Comparison of ENCODE assay signal across 10 mouse cellular contexts in the genomic region with DNA sequence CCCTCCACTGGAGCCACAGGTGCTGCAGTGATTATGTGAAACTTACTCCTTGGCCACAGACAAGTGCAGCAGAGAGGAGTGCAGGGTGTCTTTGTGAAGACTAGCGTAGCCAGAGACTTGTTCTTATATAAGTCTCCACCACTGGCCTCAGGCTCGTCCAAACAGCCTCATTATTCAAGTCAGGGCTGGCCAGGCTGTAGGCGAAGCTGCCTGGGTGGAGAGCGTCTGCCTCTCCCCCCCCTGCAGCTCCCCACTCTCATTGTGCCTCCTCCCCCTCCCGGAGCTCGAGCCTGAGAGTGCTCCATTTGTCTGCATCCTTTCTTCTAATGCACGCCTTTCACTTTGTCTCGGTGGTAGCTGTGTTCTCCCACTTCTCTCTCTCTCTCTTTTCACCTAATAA.
A peak's percentile ranks its signal among the peaks of the same experiment; 100 is the strongest.
DNase-seq lines count a peak whose midpoint lies in the region; ATAC-seq and TF ChIP-seq lines count a peak whose summit lies in the region.
"Had no signal": no experiment of that assay in that cellular context is flagged by ENCODE, and none has a peak within 500 bp of the region (broad histone marks: within the 10 kb centered on the region; RNA-seq: fewer than 3 reads in every experiment).

No protein-coding gene starts in this region.

- TF ChIP-seq POLR2A in lung, adult 2 months (IDR thresholded peaks at IDR 0.05; ENCODE audit: borderline replicate concordance, extremely low read depth, low read depth, low read length) = no peak

- no peaks in the 10 kb centered on the region for H3K36me3 ChIP-seq in lung, embryonic 14.5 days (ENCODE audit: insufficient read depth)
- H3K36me3 ChIP-seq in forebrain, embryonic 11.5 days (ENCODE audit: control insufficient read depth, insufficient read depth, low read length) = no peaks in the 10 kb centered on the region
- no peaks in the 10 kb centered on the region for H3K36me3 ChIP-seq in midbrain, embryonic 10.5 days
- H3K36me3 ChIP-seq: embryonic facial prominence, embryonic 15.5 days; liver, embryonic 15.5 days had no signal

- no peaks in the 10 kb centered on the region for H3K9me3 ChIP-seq in lung, embryonic 14.5 days (ENCODE audit: low read depth, low read length)
- no peaks in the 10 kb centered on the region; the same call in 1 of the 2 replicates for H3K9me3 ChIP-seq in forebrain, embryonic 11.5 days (ENCODE audit: control insufficient read depth, low read length)
- peaks cover 11% of the 10 kb centered on the region; the same call in 1 of the 2 replicates for H3K9me3 ChIP-seq in midbrain, embryonic 10.5 days (replicated peaks)
- H3K9me3 ChIP-seq: embryonic facial prominence, embryonic 15.5 days; liver, embryonic 15.5 days had no signal

- WGBS in lung, embryonic 14.5 days = 6% methylated on average over 8 of the region's 8 CpGs
- 21% methylated on average over 8 of the region's 8 CpGs for WGBS in lung, adult 2 months
- 4% methylated on average over 8 of the region's 8 CpGs for WGBS in forebrain, embryonic 11.5 days
- WGBS in midbrain, embryonic 10.5 days = 7% methylated on average over 8 of the region's 8 CpGs

- H3K9ac ChIP-seq in lung, embryonic 14.5 days = no peak overlapping the region
- peak overlapping the region; percentile 30 for H3K9ac ChIP-seq in forebrain, embryonic 11.5 days (ENCODE audit: low read length)
- H3K9ac ChIP-seq: embryonic facial prominence, embryonic 15.5 days; liver, embryonic 15.5 days had no signal

- no peak overlapping the region for H3K4me2 ChIP-seq in lung, embryonic 14.5 days
- peak overlapping the region; percentile 15; the same call in 1 of the 2 replicates for H3K4me2 ChIP-seq in forebrain, embryonic 11.5 days (ENCODE audit: low read depth, low read length, severe bottlenecking)
- H3K4me2 ChIP-seq: embryonic facial prominence, embryonic 15.5 days; liver, embryonic 15.5 days had no signal

- H3K4me1 ChIP-seq in lung, embryonic 14.5 days (ENCODE audit: insufficient read depth) = no peaks in the 10 kb centered on the region
- no peaks in the 10 kb centered on the region for H3K4me1 ChIP-seq in lung, adult 2 months (ENCODE audit: control insufficient read depth, insufficient read depth, low read length)
- H3K4me1 ChIP-seq in forebrain, embryonic 11.5 days (replicated peaks; ENCODE audit: control insufficient read depth, insufficient read depth, low read length) = peaks cover 11% of the 10 kb centered on the region; the same call in 1 of the 2 replicates
- H3K4me1 ChIP-seq in midbrain, embryonic 10.5 days = peaks cover 49% of the 10 kb centered on the region

- H3K4me3 ChIP-seq in lung, embryonic 14.5 days (ENCODE audit: low read depth, low read length) = no peak overlapping the region
- no peak overlapping the region for H3K4me3 ChIP-seq in lung, adult 2 months (replicated peaks; ENCODE audit: extremely low read depth, low read depth, low read length)
- H3K4me3 ChIP-seq in forebrain, embryonic 11.5 days (ENCODE audit: low read depth, low read length) = no peak overlapping the region
- 0 out of 2 replicates have a peak overlapping the region, but pooled peaks have one; percentile 9 for H3K4me3 ChIP-seq in midbrain, embryonic 10.5 days
- H3K4me3 ChIP-seq: embryonic facial prominence, embryonic 15.5 days; liver, embryonic 15.5 days had no signal

- no peak overlapping the region for H3K27ac ChIP-seq in lung, embryonic 14.5 days (ENCODE audit: low read depth)
- H3K27ac ChIP-seq in forebrain, embryonic 11.5 days (ENCODE audit: low read depth, low read length) = no peak overlapping the region
- H3K27ac ChIP-seq in midbrain, embryonic 10.5 days (replicated peaks) = peak overlapping the region; percentile 83
- H3K27ac ChIP-seq: embryonic facial prominence, embryonic 15.5 days; liver, embryonic 15.5 days had no signal

- no peaks in the 10 kb centered on the region for H3K27me3 ChIP-seq in lung, embryonic 14.5 days (ENCODE audit: insufficient read depth, low read length)
- H3K27me3 ChIP-seq in forebrain, embryonic 11.5 days (ENCODE audit: control insufficient read depth, insufficient read depth, low read length) = no peaks in the 10 kb centered on the region
- peaks cover 27% of the 10 kb centered on the region for H3K27me3 ChIP-seq in midbrain, embryonic 10.5 days (ENCODE audit: low read depth, poor library complexity, severe bottlenecking)
- H3K27me3 ChIP-seq: embryonic facial prominence, embryonic 15.5 days; liver, embryonic 15.5 days had no signal

- peak; percentile 33 for DNase-seq in lung, embryonic 14.5 days
- no peak for DNase-seq in lung, adult 2 months
- DNase-seq in forebrain, embryonic 11.5 days (ENCODE audit: low spot score) = peak; percentile 56
- DNase-seq in midbrain, embryonic 10.5 days (ENCODE audit: low spot score) = peak; percentile 48
- DNase-seq in ovary, postnatal 14 days (ENCODE audit: low spot score) = no peak
- DNase-seq: kidney, adult 18-20 months had no signal

- no peak for TF ChIP-seq CTCF in lung, embryonic 14.5 days (IDR thresholded peaks at IDR 0.05; ENCODE audit: low read depth)
- TF ChIP-seq CTCF in lung, adult 2 months (IDR thresholded peaks at IDR 0.05; ENCODE audit: insufficient read depth, low read length) = no peak

- no peak for ATAC-seq in lung, embryonic 14.5 days (ENCODE audit: insufficient read depth)
- peak; percentile 60 for ATAC-seq in forebrain, embryonic 11.5 days (replicated peaks; ENCODE audit: low FRiP score)
- ATAC-seq in erythroid progenitor cell, adult 5-6 weeks (replicated peaks; ENCODE audit: low FRiP score, poor library complexity, severe bottlenecking) = no peak
- no peak for ATAC-seq in granulocyte monocyte progenitor cell, adult 5-6 weeks (replicated peaks; ENCODE audit: poor library complexity, severe bottlenecking)

Comparison
In these comparisons a context has a peak if more than half of its experiments do, and no peak if none do; other contexts are left out.
1. DNase-seq: peak in lung, embryonic 14.5 days (single experiment), forebrain, embryonic 11.5 days (single experiment) and midbrain, embryonic 10.5 days (single experiment); none in lung, adult 2 months (single experiment) and ovary, postnatal 14 days (single experiment).